Mouse (Mus musculus): ENCODE data around the gene Prg3. TPM values are rescaled to one million over a fixed set of nuclear protein-coding genes. Genes with fewer than 3 reads are reported as not detected.

Prg3 gene
- total and polyA plus RNA-seq, 2 experiments from 2014 or later: not detected

- H3K4me2 ChIP-seq (ENCODE audit: low read depth, low read length, poor library complexity, severe bottlenecking): no peak overlapping the region
- WGBS: 88% methylated on average over 3 of the region's 3 CpGs
- no peak overlapping the region for H3K9ac ChIP-seq (replicated peaks; ENCODE audit: low read length, poor library complexity, severe bottlenecking)
- no peak overlapping the region for H3K4me3 ChIP-seq (ENCODE audit: low read depth, low read length)
- no peak for TF ChIP-seq CTCF (IDR thresholded peaks at IDR 0.05)
- no peaks in the 10 kb centered on the region for H3K36me3 ChIP-seq (ENCODE audit: insufficient read depth, low read length)
- H3K27me3 ChIP-seq (ENCODE audit: insufficient read depth, low read length): no peaks in the 10 kb centered on the region
- ATAC-seq (ENCODE audit: low FRiP score) (no peak), DNase-seq (ENCODE audit: low spot score) (no peak)
- H3K27ac ChIP-seq (ENCODE audit: low read depth, low read length): no peak overlapping the region
- no peaks in the 10 kb centered on the region for H3K9me3 ChIP-seq (ENCODE audit: low read length)
- H3K4me1 ChIP-seq (ENCODE audit: insufficient read depth, low read length): no peaks in the 10 kb centered on the region
These were observed 40.8 kb upstream of the Prg3 start for GRCm38 (mm10) chr2:84947154-84947771.

- Histone ChIP-seq H3K4me1 (ENCODE audit: insufficient read depth, low read length) (no peaks in the 10 kb centered on the region), H3K27me3 (ENCODE audit: insufficient read depth, low read length) (no peaks in the 10 kb centered on the region), H3K27ac (ENCODE audit: low read depth, low read length) (no peak overlapping the region), H3K4me3 (ENCODE audit: low read depth, low read length) (no peak overlapping the region), H3K9me3 (ENCODE audit: low read length) (no peaks in the 10 kb centered on the region), H3K9ac (replicated peaks; ENCODE audit: low read length, poor library complexity, severe bottlenecking) (no peak overlapping the region), H3K4me2 (ENCODE audit: low read depth, low read length, poor library complexity, severe bottlenecking) (no peak overlapping the region), H3K36me3 (ENCODE audit: insufficient read depth, low read length) (no peaks in the 10 kb centered on the region)
- WGBS: 93% methylated on average over 7 of the region's 7 CpGs
- ATAC-seq (ENCODE audit: low FRiP score) (no peak), DNase-seq (ENCODE audit: low spot score) (no peak)
- no peak for TF ChIP-seq CTCF (IDR thresholded peaks at IDR 0.05)
These were observed 39.8 kb upstream of the Prg3 start for GRCm38 (mm10) chr2:84948252-84948651.

GRCm38 (mm10) chr2:84948721-84949120, 39.3 kb upstream of the Prg3 start:
- H3K9me3 ChIP-seq (ENCODE audit: low read length): no peaks in the 10 kb centered on the region
- no peak overlapping the region for H3K9ac ChIP-seq (replicated peaks; ENCODE audit: low read length, poor library complexity, severe bottlenecking)
- no peak overlapping the region for H3K27ac ChIP-seq (ENCODE audit: low read depth, low read length)
- H3K36me3 ChIP-seq (ENCODE audit: insufficient read depth, low read length): no peaks in the 10 kb centered on the region
- ATAC-seq (ENCODE audit: low FRiP score): no peak
- WGBS: 80% methylated on average over 2 of the region's 2 CpGs
- H3K27me3 ChIP-seq (ENCODE audit: insufficient read depth, low read length): no peaks in the 10 kb centered on the region
- H3K4me1 ChIP-seq (ENCODE audit: insufficient read depth, low read length): no peaks in the 10 kb centered on the region
- TF ChIP-seq CTCF (IDR thresholded peaks at IDR 0.05): no peak
- no peak for DNase-seq (ENCODE audit: low spot score)
- no peak overlapping the region for H3K4me3 ChIP-seq (ENCODE audit: low read depth, low read length)
- H3K4me2 ChIP-seq (ENCODE audit: low read depth, low read length, poor library complexity, severe bottlenecking): no peak overlapping the region

GRCm38 (mm10) chr2:84951027-84951426, 37.0 kb upstream of the Prg3 start:
- Histone ChIP-seq H3K27ac (ENCODE audit: low read depth, low read length) (no peak overlapping the region), H3K9ac (replicated peaks; ENCODE audit: low read length, poor library complexity, severe bottlenecking) (no peak overlapping the region), H3K4me2 (ENCODE audit: low read depth, low read length, poor library complexity, severe bottlenecking) (no peak overlapping the region), H3K27me3 (ENCODE audit: insufficient read depth, low read length) (no peaks in the 10 kb centered on the region), H3K4me1 (ENCODE audit: insufficient read depth, low read length) (no peaks in the 10 kb centered on the region), H3K4me3 (ENCODE audit: low read depth, low read length) (no peak overlapping the region), H3K9me3 (ENCODE audit: low read length) (no peaks in the 10 kb centered on the region), H3K36me3 (ENCODE audit: insufficient read depth, low read length) (no peaks in the 10 kb centered on the region)
- 96% methylated on average over 8 of the region's 8 CpGs for WGBS
- DNase-seq (ENCODE audit: low spot score) (no peak), ATAC-seq (ENCODE audit: low FRiP score) (no peak)
- no peak for TF ChIP-seq CTCF (IDR thresholded peaks at IDR 0.05)

- WGBS: 88% methylated on average over 1 of the region's 1 CpGs
- Histone ChIP-seq H3K27ac (ENCODE audit: low read depth, low read length) (no peak overlapping the region), H3K27me3 (ENCODE audit: insufficient read depth, low read length) (no peaks in the 10 kb centered on the region), H3K9me3 (ENCODE audit: low read length) (no peaks in the 10 kb centered on the region), H3K4me2 (ENCODE audit: low read depth, low read length, poor library complexity, severe bottlenecking) (no peak overlapping the region), H3K36me3 (ENCODE audit: insufficient read depth, low read length) (no peaks in the 10 kb centered on the region), H3K4me3 (ENCODE audit: low read depth, low read length) (no peak overlapping the region), H3K4me1 (ENCODE audit: insufficient read depth, low read length) (no peaks in the 10 kb centered on the region), H3K9ac (replicated peaks; ENCODE audit: low read length, poor library complexity, severe bottlenecking) (no peak overlapping the region)
- no peak for DNase-seq (ENCODE audit: low spot score)
- no peak for TF ChIP-seq CTCF (IDR thresholded peaks at IDR 0.05)
- ATAC-seq (ENCODE audit: low FRiP score): no peak
These were observed 35.8 kb upstream of the Prg3 start for GRCm38 (mm10) chr2:84952251-84952650.

- no peak overlapping the region for H3K4me3 ChIP-seq (ENCODE audit: low read depth, low read length)
- 84% methylated on average over 4 of the region's 4 CpGs for WGBS
- no peak overlapping the region for H3K9ac ChIP-seq (replicated peaks; ENCODE audit: low read length, poor library complexity, severe bottlenecking)
- H3K36me3 ChIP-seq (ENCODE audit: insufficient read depth, low read length): no peaks in the 10 kb centered on the region
- no peak for TF ChIP-seq CTCF (IDR thresholded peaks at IDR 0.05)
- ATAC-seq (ENCODE audit: low FRiP score) (no peak), DNase-seq (ENCODE audit: low spot score) (no peak)
- no peak overlapping the region for H3K4me2 ChIP-seq (ENCODE audit: low read depth, low read length, poor library complexity, severe bottlenecking)
- no peaks in the 10 kb centered on the region for H3K27me3 ChIP-seq (ENCODE audit: insufficient read depth, low read length)
- no peaks in the 10 kb centered on the region for H3K4me1 ChIP-seq (ENCODE audit: insufficient read depth, low read length)
- H3K9me3 ChIP-seq (ENCODE audit: low read length): no peaks in the 10 kb centered on the region
- no peak overlapping the region for H3K27ac ChIP-seq (ENCODE audit: low read depth, low read length)
These were observed 35.3 kb upstream of the Prg3 start for GRCm38 (mm10) chr2:84952693-84953092.

Data from midbrain, postnatal 0 days (tissue).